Mouse (Mus musculus) embryonic facial prominence, embryonic 13.5 days (tissue): Measurements from ENCODE around the gene Ppil4. TPM values are rescaled to one million over a fixed set of nuclear protein-coding genes. Genes with fewer than 3 reads are reported as not detected.

Experiments used
- ATAC-seq: fragments of 200-750 bp; cut with Nextera tagmentation; 2 replicates; pipeline ENCODE4 v1.8.0; 2017; ENCODE audit warnings: low read depth; ENCODE audit not compliant: insufficient number of reproducible peaks, insufficient read depth, low FRiP score, low TSS enrichment
- H3K27ac ChIP-seq: fragments of 300-500 bp; sonication (generic); 2 replicates; pipeline ENCODE4 v1.5.1; 2015; ENCODE audit warnings: moderate library complexity, mild to moderate bottlenecking, inconsistent platforms
- H3K27me3 ChIP-seq: fragments of 300-500 bp; sonication (generic); 2 replicates; pipeline ENCODE4 v1.6.1; 2015; ENCODE audit warnings: mild to moderate bottlenecking, inconsistent platforms
- H3K36me3 ChIP-seq: fragments of 300-500 bp; sonication (generic); 2 replicates; pipeline ENCODE4 v1.6.1; 2015; ENCODE audit warnings: mild to moderate bottlenecking, inconsistent platforms
- H3K4me1 ChIP-seq: fragments of 300-500 bp; sonication (generic); 2 replicates; pipeline ENCODE4 v1.6.1; 2015; ENCODE audit warnings: inconsistent platforms
- H3K4me2 ChIP-seq: fragments of 300-500 bp; sonication (generic); 2 replicates; pipeline ENCODE4 v1.6.1; 2015; ENCODE audit warnings: moderate library complexity, mild to moderate bottlenecking, inconsistent platforms
- H3K4me3 ChIP-seq: fragments of 300-500 bp; sonication (generic); 2 replicates; pipeline ENCODE4 v1.5.1; 2015; ENCODE audit warnings: mild to moderate bottlenecking, inconsistent platforms
- H3K9ac ChIP-seq: fragments of 300-500 bp; sonication (generic); 2 replicates; pipeline ENCODE4 v1.6.1; 2015; ENCODE audit warnings: mild to moderate bottlenecking, inconsistent platforms
- H3K9me3 ChIP-seq: fragments of 300-500 bp; sonication (generic); 2 replicates; pipeline ENCODE4 v1.6.1; 2016; ENCODE audit warnings: inconsistent platforms
- WGBS: fragments of 180-500 bp; shearing (Covaris S2); methylation state at CpG from one replicate; pipeline ENCODE4 v1.1.7; 2015; ENCODE audit warnings: mixed read lengths; 5-methylcytosine and 5-hydroxymethylcytosine counted together
- microRNA-seq: library from miRNA; unstranded; fragments of <30 nt; microRNA quantifications from one replicate; pipeline ENCODE4, GENCODE M21; 2016
- polyA plus RNA-seq: library from polyadenylated mRNA; unstranded; fragments of >200 nt; fragmentation: Nextera tagmentation; extraction: Ambion mirVana; gene quantifications from 2 replicates; pipeline ENCODE4 v1.2.1, GENCODE M21; 2015

The Ppil4 gene
- polyA plus RNA-seq, 1 experiment from 2014 or later: 44.0 TPM

- Histone ChIP-seq H3K27me3 (peaks cover 31% of the 10 kb centered on the region), H3K27ac (no peak overlapping the region), H3K9ac (no peak overlapping the region), H3K4me1 (peaks cover 10% of the 10 kb centered on the region), H3K9me3 (no peaks in the 10 kb centered on the region), H3K4me2 (no peak overlapping the region), H3K4me3 (no peak overlapping the region), H3K36me3 (no peaks in the 10 kb centered on the region)
- 72% methylated on average over 6 of the region's 6 CpGs for WGBS
- no peak for ATAC-seq
Measured at GRCm38 (mm10) chr10:7864184-7864583, 71.5 kb downstream of the Ppil4 start.

- H3K4me3 ChIP-seq: no peak overlapping the region
- 80% methylated on average over 3 of the region's 3 CpGs for WGBS
- ATAC-seq: no peak
Measured at GRCm38 (mm10) chr10:7864806-7865205, 72.1 kb downstream of the Ppil4 start.

GRCm38 (mm10) chr10:7866762-7867665 is 74.3 kb downstream of the Ppil4 start:
- no peaks in the 10 kb centered on the region for H3K9me3 ChIP-seq
- H3K27me3 ChIP-seq: peaks cover 38% of the 10 kb centered on the region
- peak overlapping the region; percentile 44 for H3K4me3 ChIP-seq
- ATAC-seq: no peak
- peak overlapping the region; percentile 80 for H3K4me2 ChIP-seq
- H3K9ac ChIP-seq: peak overlapping the region; percentile 72
- no peak overlapping the region for H3K27ac ChIP-seq
- 19% methylated on average over 50 of the region's 50 CpGs for WGBS
- H3K4me1 ChIP-seq: peaks cover 15% of the 10 kb centered on the region
- H3K36me3 ChIP-seq: no peaks in the 10 kb centered on the region

More at GRCm38 (mm10) chr10:7864806-7865205, 72.1 kb downstream of the Ppil4 start:
- Histone ChIP-seq H3K9me3 (no peaks in the 10 kb centered on the region), H3K27ac (no peak overlapping the region), H3K36me3 (no peaks in the 10 kb centered on the region), H3K27me3 (peaks cover 38% of the 10 kb centered on the region), H3K4me2 (no peak overlapping the region), H3K9ac (no peak overlapping the region), H3K4me1 (peaks cover 10% of the 10 kb centered on the region)

- Histone ChIP-seq H3K4me3 (peak overlapping the region; percentile 44), H3K27me3 (peaks cover 38% of the 10 kb centered on the region), H3K9me3 (no peaks in the 10 kb centered on the region), H3K4me1 (peaks cover 15% of the 10 kb centered on the region), H3K27ac (no peak overlapping the region), H3K36me3 (no peaks in the 10 kb centered on the region), H3K4me2 (peak overlapping the region; percentile 80), H3K9ac (peak overlapping the region; percentile 72)
- ATAC-seq: no peak
- WGBS: 25% methylated on average over 21 of the region's 21 CpGs
Measured at GRCm38 (mm10) chr10:7867666-7868030, 75.0 kb downstream of the Ppil4 start.

- WGBS: 62% methylated on average over 8 of the region's 8 CpGs
- peaks cover 15% of the 10 kb centered on the region for H3K4me1 ChIP-seq
- H3K36me3 ChIP-seq: no peaks in the 10 kb centered on the region
- peaks cover 38% of the 10 kb centered on the region for H3K27me3 ChIP-seq
- no peaks in the 10 kb centered on the region for H3K9me3 ChIP-seq
- no peak overlapping the region for H3K4me3 ChIP-seq
- no peak overlapping the region for H3K27ac ChIP-seq
- ATAC-seq: no peak
- no peak overlapping the region for H3K4me2 ChIP-seq
- no peak overlapping the region for H3K9ac ChIP-seq
Measured at GRCm38 (mm10) chr10:7869746-7870145, 77.1 kb downstream of the Ppil4 start.

- no peak overlapping the region for H3K9ac ChIP-seq
- no peaks in the 10 kb centered on the region for H3K9me3 ChIP-seq
- peaks cover 38% of the 10 kb centered on the region for H3K27me3 ChIP-seq
- WGBS: 59% methylated on average over 11 of the region's 11 CpGs
- ATAC-seq: no peak
- H3K4me1 ChIP-seq: peaks cover 15% of the 10 kb centered on the region
- no peak overlapping the region for H3K4me2 ChIP-seq
- H3K4me3 ChIP-seq: no peak overlapping the region
- H3K36me3 ChIP-seq: no peaks in the 10 kb centered on the region
- no peak overlapping the region for H3K27ac ChIP-seq
Measured at GRCm38 (mm10) chr10:7870571-7871315, 78.1 kb downstream of the Ppil4 start.

- peaks cover 15% of the 10 kb centered on the region for H3K4me1 ChIP-seq
- WGBS: 77% methylated on average over 5 of the region's 5 CpGs
- no peak overlapping the region for H3K27ac ChIP-seq
- H3K4me3 ChIP-seq: no peak overlapping the region
- H3K9me3 ChIP-seq: no peaks in the 10 kb centered on the region
- no peak overlapping the region for H3K4me2 ChIP-seq
- ATAC-seq: no peak
- H3K27me3 ChIP-seq: peaks cover 33% of the 10 kb centered on the region
- H3K9ac ChIP-seq: no peak overlapping the region
- no peaks in the 10 kb centered on the region for H3K36me3 ChIP-seq
Measured at GRCm38 (mm10) chr10:7871381-7872020, 78.8 kb downstream of the Ppil4 start.

Small RNA genes within 50 kb of the gene (microRNA-seq; reads per million reads assigned to microRNA genes)
- not detected for gene Mir5104

Other genes with a start within 250 kb of the Ppil4 start
- gene Lrp11, start 203.1 kb upstream of the Ppil4 start, polyA plus RNA-seq: 2.4 and 2.6 TPM in 2 replicates
- gene Nup43, start 125.4 kb upstream of the Ppil4 start, polyA plus RNA-seq: 60.8 and 67.2 TPM in 2 replicates
- gene Pcmt1, start 111.8 kb upstream of the Ppil4 start, polyA plus RNA-seq: 126 and 135 TPM in 2 replicates
- 8.3 and 9.7 TPM in 2 replicates for gene Lats1, start 111.7 kb upstream of the Ppil4 start, polyA plus RNA-seq
- gene Katna1, start 66.9 kb upstream of the Ppil4 start, polyA plus RNA-seq: 62.4 and 66.4 TPM in 2 replicates
- 75.7 and 86.2 TPM in 2 replicates for gene Ginm1, start 67 bp upstream of the Ppil4 start, polyA plus RNA-seq
- 0.13 and 0.18 TPM in 2 replicates for gene Zc3h12d, start 39.6 kb downstream of the Ppil4 start, polyA plus RNA-seq
- 28.7 and 28.8 TPM in 2 replicates for gene Tab2, start 163.3 kb downstream of the Ppil4 start, polyA plus RNA-seq